Mouse (Mus musculus): ENCODE results near the gene Slc25a42. TPM values are rescaled to one million over a fixed set of nuclear protein-coding genes. Genes with fewer than 3 reads are reported as not detected.
"Not testable (repeated sequence)": the region's sequence is repeated elsewhere in the genome, so short reads cannot be mapped to it uniquely, and the experiment has no call there.

Slc25a42 gene
- 10 to 100 TPM; 43.7 to 67.9 (median 57.0) TPM for total RNA-seq (2022)

GRCm38 (mm10) chr8:70212112-70213055, at the start of gene Slc25a42:
Slc25a42 (minus strand) TSS chr8:70212305.
- DNase-seq (ENCODE audit: low spot score) = peak; percentile 98

GRCm38 (mm10) chr8:70259043-70259442, 46.9 kb upstream of the Slc25a42 start:
- DNase-seq (ENCODE audit: low spot score) = no peak

- DNase-seq (ENCODE audit: low spot score) = peak; percentile 23
These were observed 46.5 kb upstream of the Slc25a42 start for GRCm38 (mm10) chr8:70258600-70258999.

- DNase-seq (ENCODE audit: low spot score) = no peak
These were observed 45.4 kb upstream of the Slc25a42 start for GRCm38 (mm10) chr8:70257456-70257855.

- no peak for DNase-seq (ENCODE audit: low spot score)
These were observed 42.5 kb upstream of the Slc25a42 start for GRCm38 (mm10) chr8:70254628-70255027.

- DNase-seq (ENCODE audit: low spot score) = no peak
These were observed 35.7 kb upstream of the Slc25a42 start for GRCm38 (mm10) chr8:70247841-70248240.

- no peak for DNase-seq (ENCODE audit: low spot score)
These were observed 34.5 kb upstream of the Slc25a42 start for GRCm38 (mm10) chr8:70246622-70247021.

- no peak for DNase-seq (ENCODE audit: low spot score)
These were observed 28.5 kb upstream of the Slc25a42 start for GRCm38 (mm10) chr8:70240642-70241041.

GRCm38 (mm10) chr8:70237842-70238241, 25.7 kb upstream of the Slc25a42 start:
- no peak for DNase-seq (ENCODE audit: low spot score)

GRCm38 (mm10) chr8:70234781-70235128, 22.6 kb upstream of the Slc25a42 start:
- DNase-seq (ENCODE audit: low spot score) = no peak

- peak; percentile 96 for DNase-seq (ENCODE audit: low spot score)
These were observed 22.1 kb upstream of the Slc25a42 start, which contains the start of the genes Sugp2 and Armc6 for GRCm38 (mm10) chr8:70234080-70234780. Sugp2 (plus strand) TSS chr8:70234226. Armc6 (minus strand) TSS chr8:70234466.

- DNase-seq (ENCODE audit: low spot score) = no peak
These were observed 21.5 kb upstream of the Slc25a42 start for GRCm38 (mm10) chr8:70233606-70234005.

GRCm38 (mm10) chr8:70230837-70231236, 18.7 kb upstream of the Slc25a42 start:
- no peak for DNase-seq (ENCODE audit: low spot score)

- DNase-seq (ENCODE audit: low spot score) = no peak
These were observed 15.9 kb upstream of the Slc25a42 start for GRCm38 (mm10) chr8:70227997-70228396.

- DNase-seq (ENCODE audit: low spot score) = no peak
These were observed 11.2 kb upstream of the Slc25a42 start for GRCm38 (mm10) chr8:70223341-70223740.

- DNase-seq (ENCODE audit: low spot score) = no peak
These were observed 9.9 kb upstream of the Slc25a42 start for GRCm38 (mm10) chr8:70222041-70222440.

GRCm38 (mm10) chr8:70220911-70221310, 8.8 kb upstream of the Slc25a42 start:
- no peak for DNase-seq (ENCODE audit: low spot score)

- no peak for DNase-seq (ENCODE audit: low spot score)
These were observed 8.2 kb upstream of the Slc25a42 start for GRCm38 (mm10) chr8:70220236-70220840.

GRCm38 (mm10) chr8:70219107-70219684, 7.1 kb upstream of the Slc25a42 start:
- DNase-seq (ENCODE audit: low spot score) = no peak

GRCm38 (mm10) chr8:70217441-70217840, 5.3 kb upstream of the Slc25a42 start:
- no peak for DNase-seq (ENCODE audit: low spot score)

- DNase-seq (ENCODE audit: low spot score) = peak; percentile 70
These were observed 4.5 kb upstream of the Slc25a42 start for GRCm38 (mm10) chr8:70216566-70216965.

GRCm38 (mm10) chr8:70216161-70216560, 4.1 kb upstream of the Slc25a42 start:
- DNase-seq (ENCODE audit: low spot score) = not testable (repeated sequence)
